Mouse (Mus musculus) thymus, adult 2 months (tissue): ENCODE data around the gene Cyth1. TPM values are rescaled to one million over a fixed set of nuclear protein-coding genes. Genes with fewer than 3 reads are reported as not detected.

Experiments used
- DNase-seq: peaks from one replicate; pipeline ENCODE4 v3.0.0; 2021
- H3K27ac ChIP-seq: fragments of 200-500 bp; 2 replicates; pipeline ENCODE4 v1.5.1; 2012; ENCODE audit warnings: low read length, control low read depth; ENCODE audit not compliant: control insufficient read depth, insufficient read depth
- H3K27me3 ChIP-seq: fragments of 200-500 bp; 2 replicates; pipeline ENCODE4 v1.6.1; 2012; ENCODE audit warnings: mild to moderate bottlenecking, low read length, moderate library complexity, mixed read lengths; ENCODE audit not compliant: control insufficient read depth, insufficient read depth
- H3K36me3 ChIP-seq: fragments of 200-500 bp; 2 replicates; pipeline ENCODE4 v1.6.1; 2012; ENCODE audit warnings: mild to moderate bottlenecking, low read length, moderate library complexity; ENCODE audit not compliant: control insufficient read depth, insufficient read depth
- H3K4me1 ChIP-seq: fragments of 200-500 bp; replicated peaks from 2 replicates; pipeline ENCODE4 v1.6.1; 2012; ENCODE audit warnings: low read length; ENCODE audit not compliant: control insufficient read depth, insufficient read depth
- H3K4me3 ChIP-seq: fragments of 200-500 bp; 2 replicates; pipeline ENCODE4 v1.5.1; 2012; ENCODE audit warnings: mild to moderate bottlenecking, low read length, control low read depth, moderate library complexity; ENCODE audit not compliant: control insufficient read depth, insufficient read depth
- CTCF ChIP-seq: fragments of 200-500 bp; IDR thresholded peaks from 2 replicates; pipeline ENCODE4 v1.5.1; 2012; ENCODE audit warnings: mild to moderate bottlenecking, control low read depth, low read length, moderate library complexity, borderline replicate concordance; ENCODE audit not compliant: control insufficient read depth, poor library complexity, insufficient read depth; ENCODE audit errors: extremely low read depth
- POLR2A ChIP-seq: fragments of 200-500 bp; IDR thresholded peaks from 2 replicates; pipeline ENCODE4 v1.6.1; 2012; ENCODE audit warnings: mild to moderate bottlenecking, low read length, control low read depth, moderate library complexity; ENCODE audit not compliant: control insufficient read depth, poor library complexity, insufficient read depth; ENCODE audit errors: extremely low read depth
- WGBS: fragments of 180-500 bp; shearing (Covaris S2); methylation state at CpG from one replicate; pipeline ENCODE4 v1.1.7; 2018; 5-methylcytosine and 5-hydroxymethylcytosine counted together
- polyA plus RNA-seq: library from polyadenylated mRNA; depleted of rRNA; stranded (reverse); fragments of >200 nt; gene quantifications from 2 replicates; pipeline ENCODE4 v1.2.3, GENCODE M21; 2012

Gene Cyth1
- polyA plus RNA-seq, 1 experiment = 66.7 TPM

GRCm38 (mm10) chr11:118143731-118144130 is 104.7 kb downstream of the Cyth1 start:
- H3K4me3 ChIP-seq = no peak overlapping the region
- peak; percentile 23 for DNase-seq
- no peaks in the 10 kb centered on the region for H3K36me3 ChIP-seq
- WGBS = 13% methylated on average over 4 of the region's 4 CpGs
- no peaks in the 10 kb centered on the region for H3K27me3 ChIP-seq
- H3K27ac ChIP-seq = peak overlapping the region; percentile 87
- no peak for TF ChIP-seq CTCF
- H3K4me1 ChIP-seq = peaks cover 40% of the 10 kb centered on the region

GRCm38 (mm10) chr11:118142547-118143165 is 105.7 kb downstream of the Cyth1 start:
- Histone ChIP-seq H3K4me3 (no peak overlapping the region), H3K27ac (peak overlapping the region; percentile 42; the same call in 1 of the 2 replicates), H3K4me1 (peaks cover 35% of the 10 kb centered on the region), H3K27me3 (no peaks in the 10 kb centered on the region), H3K36me3 (no peaks in the 10 kb centered on the region)
- 84% methylated on average over 7 of the region's 7 CpGs for WGBS
- no peak for TF ChIP-seq POLR2A
- no peak for TF ChIP-seq CTCF
- no peak for DNase-seq

- DNase-seq = no peak
- Histone ChIP-seq H3K4me1 (peaks cover 28% of the 10 kb centered on the region), H3K27me3 (no peaks in the 10 kb centered on the region), H3K27ac (no peak overlapping the region), H3K4me3 (no peak overlapping the region), H3K36me3 (no peaks in the 10 kb centered on the region)
- WGBS = 88% methylated on average over 10 of the region's 10 CpGs
- no peak for TF ChIP-seq POLR2A
- no peak for TF ChIP-seq CTCF
Observed at GRCm38 (mm10) chr11:118140771-118141565, 107.4 kb downstream of the Cyth1 start.

GRCm38 (mm10) chr11:118138347-118138746 is 110.0 kb downstream of the Cyth1 start:
- 97% methylated on average over 6 of the region's 6 CpGs for WGBS
- DNase-seq = no peak
- Histone ChIP-seq H3K4me1 (peaks cover 27% of the 10 kb centered on the region), H3K27me3 (no peaks in the 10 kb centered on the region), H3K27ac (no peak overlapping the region), H3K4me3 (no peak overlapping the region), H3K36me3 (no peaks in the 10 kb centered on the region)
- no peak for TF ChIP-seq POLR2A
- TF ChIP-seq CTCF = no peak

- WGBS = 88% methylated on average over 5 of the region's 5 CpGs
- H3K27me3 ChIP-seq = no peaks in the 10 kb centered on the region
- no peak for DNase-seq
- TF ChIP-seq CTCF (no peak), POLR2A (no peak)
- H3K27ac ChIP-seq = no peak overlapping the region
- no peak overlapping the region for H3K4me3 ChIP-seq
- peaks cover 18% of the 10 kb centered on the region for H3K4me1 ChIP-seq
- no peaks in the 10 kb centered on the region for H3K36me3 ChIP-seq
Observed at GRCm38 (mm10) chr11:118136172-118136632, 112.2 kb downstream of the Cyth1 start.

GRCm38 (mm10) chr11:118135271-118135670 is 113.1 kb downstream of the Cyth1 start:
- H3K27me3 ChIP-seq = no peaks in the 10 kb centered on the region
- no peaks in the 10 kb centered on the region for H3K36me3 ChIP-seq
- WGBS = 40% methylated on average over 6 of the region's 6 CpGs
- H3K27ac ChIP-seq = no peak overlapping the region
- H3K4me1 ChIP-seq = peaks cover 21% of the 10 kb centered on the region
- peak; percentile 37 for DNase-seq
- no peak overlapping the region for H3K4me3 ChIP-seq
- no peak for TF ChIP-seq POLR2A
- no peak for TF ChIP-seq CTCF

GRCm38 (mm10) chr11:118133752-118134169 is 114.6 kb downstream of the Cyth1 start:
- H3K27ac ChIP-seq = no peak overlapping the region
- DNase-seq = no peak
- WGBS = 83% methylated on average over 4 of the region's 4 CpGs
- H3K27me3 ChIP-seq = no peaks in the 10 kb centered on the region
- H3K36me3 ChIP-seq = no peaks in the 10 kb centered on the region
- no peak overlapping the region for H3K4me3 ChIP-seq
- TF ChIP-seq CTCF (no peak), POLR2A (no peak)
- peaks cover 35% of the 10 kb centered on the region for H3K4me1 ChIP-seq
